Mouse (Mus musculus): ENCODE measurements around the gene Hist2h2be. TPM values are rescaled to one million over a fixed set of nuclear protein-coding genes. Genes with fewer than 3 reads are reported as not detected.
"Not testable (repeated sequence)": the region's sequence is repeated elsewhere in the genome, so short reads cannot be mapped to it uniquely, and the experiment has no call there.

Hist2h2be gene
- polyA plus RNA-seq, 1 experiment from 2014 or later = 4.7 TPM

- H3K4me3 ChIP-seq (ENCODE audit: low read depth, low read length) = peak overlapping the region; percentile 79
- peak; percentile 95 for ATAC-seq
- peaks cover 12% of the 10 kb centered on the region for H3K4me1 ChIP-seq (ENCODE audit: control insufficient read depth, insufficient read depth, low read length)
- WGBS = under 1% methylated on average over 50 of the region's 50 CpGs
- no peaks in the 10 kb centered on the region for H3K9me3 ChIP-seq (replicated peaks; ENCODE audit: control insufficient read depth, low read length, poor library complexity, severe bottlenecking)
- H3K4me2 ChIP-seq (ENCODE audit: low read length) = peak overlapping the region; percentile 96
- peaks cover 17% of the 10 kb centered on the region for H3K36me3 ChIP-seq (ENCODE audit: control insufficient read depth, insufficient read depth, low read length)
- peak overlapping the region; percentile 92 for H3K9ac ChIP-seq (ENCODE audit: low read depth, low read length)
- peak overlapping the region; percentile 98 for H3K27ac ChIP-seq (ENCODE audit: low read length)
- no peaks in the 10 kb centered on the region for H3K27me3 ChIP-seq (ENCODE audit: control insufficient read depth, insufficient read depth, low read depth, low read length)
Observed at GRCm38 (mm10) chr3:96197129-96197749, 23.7 kb upstream of the Hist2h2be start.

GRCm38 (mm10) chr3:96198181-96198580 lies 22.7 kb upstream of the Hist2h2be start:
- H3K27ac ChIP-seq (ENCODE audit: low read length) = peak overlapping the region; percentile 59
- peak overlapping the region; percentile 79 for H3K4me3 ChIP-seq (ENCODE audit: low read depth, low read length)
- H3K9ac ChIP-seq (ENCODE audit: low read depth, low read length) = peak overlapping the region; percentile 92
- H3K4me2 ChIP-seq (ENCODE audit: low read length) = peak overlapping the region; percentile 96
- peaks cover 11% of the 10 kb centered on the region; the same call in 1 of the 2 replicates for H3K36me3 ChIP-seq (ENCODE audit: control insufficient read depth, insufficient read depth, low read length)
- peak; percentile 29; the same call in 1 of the 2 replicates for ATAC-seq
- 7% methylated on average over 6 of the region's 6 CpGs for WGBS
- H3K4me1 ChIP-seq (ENCODE audit: control insufficient read depth, insufficient read depth, low read length) = peaks cover 12% of the 10 kb centered on the region
- no peaks in the 10 kb centered on the region for H3K9me3 ChIP-seq (replicated peaks; ENCODE audit: control insufficient read depth, low read length, poor library complexity, severe bottlenecking)
- no peaks in the 10 kb centered on the region for H3K27me3 ChIP-seq (ENCODE audit: control insufficient read depth, insufficient read depth, low read depth, low read length)

- not testable (repeated sequence) for H3K27ac ChIP-seq (ENCODE audit: low read length); H3K9me3 ChIP-seq (replicated peaks; ENCODE audit: control insufficient read depth, low read length, poor library complexity, severe bottlenecking); H3K9ac ChIP-seq (ENCODE audit: low read depth, low read length); ATAC-seq; H3K4me3 ChIP-seq (ENCODE audit: low read depth, low read length); H3K36me3 ChIP-seq (ENCODE audit: control insufficient read depth, insufficient read depth, low read length); H3K27me3 ChIP-seq (ENCODE audit: control insufficient read depth, insufficient read depth, low read depth, low read length)
- Histone ChIP-seq H3K4me2 (ENCODE audit: low read length) (peak overlapping the region; percentile 96), H3K4me1 (ENCODE audit: control insufficient read depth, insufficient read depth, low read length) (peaks cover 12% of the 10 kb centered on the region)
- WGBS = 32% methylated on average over 6 of the region's 8 CpGs
Observed at GRCm38 (mm10) chr3:96198601-96199251, 22.2 kb upstream of the Hist2h2be start.

GRCm38 (mm10) chr3:96199731-96200130 lies 21.2 kb upstream of the Hist2h2be start:
- peaks cover 12% of the 10 kb centered on the region for H3K4me1 ChIP-seq (ENCODE audit: control insufficient read depth, insufficient read depth, low read length)
- no peak overlapping the region for H3K4me3 ChIP-seq (ENCODE audit: low read depth, low read length)
- H3K9ac ChIP-seq (ENCODE audit: low read depth, low read length) = no peak overlapping the region
- no peak overlapping the region for H3K4me2 ChIP-seq (ENCODE audit: low read length)
- no peaks in the 10 kb centered on the region for H3K9me3 ChIP-seq (replicated peaks; ENCODE audit: control insufficient read depth, low read length, poor library complexity, severe bottlenecking)
- H3K27ac ChIP-seq (ENCODE audit: low read length) = no peak overlapping the region
- no peaks in the 10 kb centered on the region for H3K36me3 ChIP-seq (ENCODE audit: control insufficient read depth, insufficient read depth, low read length)
- WGBS = 70% methylated on average over 2 of the region's 2 CpGs
- no peaks in the 10 kb centered on the region for H3K27me3 ChIP-seq (ENCODE audit: control insufficient read depth, insufficient read depth, low read depth, low read length)
- ATAC-seq = no peak

GRCm38 (mm10) chr3:96207819-96208218 lies 13.1 kb upstream of the Hist2h2be start:
- Histone ChIP-seq H3K27me3 (ENCODE audit: control insufficient read depth, insufficient read depth, low read depth, low read length) (no peaks in the 10 kb centered on the region), H3K36me3 (ENCODE audit: control insufficient read depth, insufficient read depth, low read length) (no peaks in the 10 kb centered on the region), H3K9me3 (replicated peaks; ENCODE audit: control insufficient read depth, low read length, poor library complexity, severe bottlenecking) (no peaks in the 10 kb centered on the region), H3K27ac (ENCODE audit: low read length) (no peak overlapping the region), H3K9ac (ENCODE audit: low read depth, low read length) (no peak overlapping the region), H3K4me2 (ENCODE audit: low read length) (no peak overlapping the region), H3K4me3 (ENCODE audit: low read depth, low read length) (no peak overlapping the region), H3K4me1 (ENCODE audit: control insufficient read depth, insufficient read depth, low read length) (no peaks in the 10 kb centered on the region)
- 89% methylated on average over 3 of the region's 3 CpGs for WGBS
- ATAC-seq = no peak

- no peak overlapping the region; the same call in 1 of the 2 replicates for H3K9ac ChIP-seq (ENCODE audit: low read depth, low read length)
- no peaks in the 10 kb centered on the region for H3K4me1 ChIP-seq (ENCODE audit: control insufficient read depth, insufficient read depth, low read length)
- no peak overlapping the region for H3K27ac ChIP-seq (ENCODE audit: low read length)
- no peak overlapping the region for H3K4me3 ChIP-seq (ENCODE audit: low read depth, low read length)
- H3K27me3 ChIP-seq (ENCODE audit: control insufficient read depth, insufficient read depth, low read depth, low read length) = no peaks in the 10 kb centered on the region
- H3K9me3 ChIP-seq (replicated peaks; ENCODE audit: control insufficient read depth, low read length, poor library complexity, severe bottlenecking) = no peaks in the 10 kb centered on the region
- WGBS = 21% methylated on average over 15 of the region's 15 CpGs
- H3K4me2 ChIP-seq (ENCODE audit: low read length) = no peak overlapping the region
- ATAC-seq = no peak
- H3K36me3 ChIP-seq (ENCODE audit: control insufficient read depth, insufficient read depth, low read length) = no peaks in the 10 kb centered on the region
Observed at GRCm38 (mm10) chr3:96209242-96209641, 11.7 kb upstream of the Hist2h2be start.

GRCm38 (mm10) chr3:96219191-96219641 lies 1.7 kb upstream of the Hist2h2be start:
- Histone ChIP-seq H3K27ac (ENCODE audit: low read length) (peak overlapping the region; percentile 98), H3K4me2 (ENCODE audit: low read length) (peak overlapping the region; percentile 65), H3K9me3 (replicated peaks; ENCODE audit: control insufficient read depth, low read length, poor library complexity, severe bottlenecking) (no peaks in the 10 kb centered on the region), H3K4me3 (ENCODE audit: low read depth, low read length) (peak overlapping the region; percentile 67), H3K9ac (ENCODE audit: low read depth, low read length) (peak overlapping the region; percentile 61), H3K4me1 (ENCODE audit: control insufficient read depth, insufficient read depth, low read length) (peaks cover 24% of the 10 kb centered on the region), H3K36me3 (ENCODE audit: control insufficient read depth, insufficient read depth, low read length) (no peaks in the 10 kb centered on the region), H3K27me3 (ENCODE audit: control insufficient read depth, insufficient read depth, low read depth, low read length) (no peaks in the 10 kb centered on the region; the same call in 1 of the 2 replicates)
- 0% methylated on average over 12 of the region's 12 CpGs for WGBS
- peak; percentile 52 for ATAC-seq

GRCm38 (mm10) chr3:96219661-96220130 lies 1.2 kb upstream of the Hist2h2be start, which contains the start of the genes Bola1 and Hist2h2ab:
Gene Bola1, minus strand, starts transcription at chr3:96219709.
Gene Hist2h2ab, plus strand, starts transcription at chr3:96219865.
- peak within 1 kb of the TSS; percentile 65 for H3K4me2 ChIP-seq (ENCODE audit: low read length)
- H3K4me1 ChIP-seq (ENCODE audit: control insufficient read depth, insufficient read depth, low read length) = peaks cover 25% of the 10 kb centered on the region
- H3K4me3 ChIP-seq (ENCODE audit: low read depth, low read length) = peak within 1 kb of the TSS; percentile 67
- H3K27ac ChIP-seq (ENCODE audit: low read length) = peak within 1 kb of the TSS; percentile 98
- H3K9ac ChIP-seq (ENCODE audit: low read depth, low read length) = peak within 1 kb of the TSS; percentile 78
- peak; percentile 94 for ATAC-seq
- H3K36me3 ChIP-seq (ENCODE audit: control insufficient read depth, insufficient read depth, low read length) = no peaks in the 10 kb centered on the region
- H3K27me3 ChIP-seq (ENCODE audit: control insufficient read depth, insufficient read depth, low read depth, low read length) = no peaks in the 10 kb centered on the region; the same call in 1 of the 2 replicates
- under 1% methylated on average over 37 of the region's 37 CpGs for WGBS
- H3K9me3 ChIP-seq (replicated peaks; ENCODE audit: control insufficient read depth, low read length, poor library complexity, severe bottlenecking) = no peaks in the 10 kb centered on the region

Measured in midbrain, embryonic 16.5 days (tissue).